Mouse (Mus musculus) spleen, postnatal 10 days (tissue): ENCODE data around the gene Pkd1.

Experiments
- DNase-seq, 2 experiments: peaks; one replicate each; pipeline ENCODE4 v3.0.0; 2021 to 2022; ENCODE audit warnings: low spot score in 2 of 2

Pkd1 gene

GRCm38 (mm10) chr17:24533099-24533992 lies 16.3 kb upstream of the Pkd1 start:
- DNase-seq, result peak; percentile 71 to 91

- DNase-seq, result no peak
These were observed 15.4 kb upstream of the Pkd1 start, which contains the start of gene Rab26 for GRCm38 (mm10) chr17:24534160-24534718. Rab26 (minus strand) TSS chr17:24534210.

- no peak for DNase-seq
These were observed 14.3 kb upstream of the Pkd1 start for GRCm38 (mm10) chr17:24535300-24535699.

- no peak for DNase-seq
These were observed 12.1 kb upstream of the Pkd1 start for GRCm38 (mm10) chr17:24537536-24537935.

- DNase-seq, result peak; percentile 43 to 73
These were observed 10.7 kb upstream of the Pkd1 start for GRCm38 (mm10) chr17:24538950-24539349.

GRCm38 (mm10) chr17:24540375-24540774 lies 9.3 kb upstream of the Pkd1 start:
- peak; percentile 35 to 70 for DNase-seq

GRCm38 (mm10) chr17:24544613-24545012 lies 5.0 kb upstream of the Pkd1 start:
- no peak for DNase-seq

- no peak for DNase-seq
These were observed 4.4 kb upstream of the Pkd1 start for GRCm38 (mm10) chr17:24545247-24545646.

- no peak for DNase-seq
These were observed 3.4 kb upstream of the Pkd1 start for GRCm38 (mm10) chr17:24546234-24546633.

- DNase-seq, result peak in 1 of 2 experiments; percentile 46
These were observed 1.2 kb upstream of the Pkd1 start for GRCm38 (mm10) chr17:24548435-24548834.

- DNase-seq, result peak; percentile 73 to 82
These were observed 565 bp upstream of the Pkd1 start for GRCm38 (mm10) chr17:24548921-24549617.

GRCm38 (mm10) chr17:24550416-24551049 lies 899 bp downstream of the Pkd1 start:
- peak; percentile 77 to 85 for DNase-seq

GRCm38 (mm10) chr17:24551050-24551444 lies 1.4 kb downstream of the Pkd1 start:
- DNase-seq, result no peak

GRCm38 (mm10) chr17:24557091-24557490 lies 7.5 kb downstream of the Pkd1 start:
- peak in 1 of 2 experiments; percentile 8 for DNase-seq

GRCm38 (mm10) chr17:24558600-24559099 lies 9.0 kb downstream of the Pkd1 start:
- DNase-seq, result no peak

- no peak for DNase-seq
These were observed 9.5 kb downstream of the Pkd1 start for GRCm38 (mm10) chr17:24559146-24559545.

- no peak for DNase-seq
These were observed 10.8 kb downstream of the Pkd1 start for GRCm38 (mm10) chr17:24560301-24561028.

GRCm38 (mm10) chr17:24561592-24561991 lies 12.0 kb downstream of the Pkd1 start:
- no peak for DNase-seq

GRCm38 (mm10) chr17:24563638-24564037 lies 14.0 kb downstream of the Pkd1 start:
- no peak for DNase-seq

GRCm38 (mm10) chr17:24564422-24564821 lies 14.8 kb downstream of the Pkd1 start:
- no peak for DNase-seq

GRCm38 (mm10) chr17:24565092-24565491 lies 15.5 kb downstream of the Pkd1 start:
- DNase-seq, result no peak
